ENCODE assay signal across 9 mouse cellular contexts in genomic region chr10:83181831-83182572, GRCm38 (mm10).
DNase-seq lines count a peak whose midpoint lies in the region; ATAC-seq lines count a peak whose summit lies in the region.
"Had no signal": no experiment of that assay in that cellular context is flagged by ENCODE, and none has a peak within 500 bp of the region (broad histone marks: within the 10 kb centered on the region; RNA-seq: fewer than 3 reads in every experiment).

No protein-coding gene starts in this region.

- no peaks in the 10 kb centered on the region for H3K36me3 ChIP-seq in hindbrain, embryonic 13.5 days
- H3K36me3 ChIP-seq in hindbrain, embryonic 11.5 days (ENCODE audit: control insufficient read depth, insufficient read depth, low read length): no peaks in the 10 kb centered on the region
- H3K36me3 ChIP-seq in heart, embryonic 12.5 days: peaks cover 5% of the 10 kb centered on the region; the same call in 1 of the 2 replicates
- 0 out of 2 replicates have a peak, but pooled peaks cover 6% of the 10 kb centered on the region for H3K36me3 ChIP-seq in liver, embryonic 12.5 days
- H3K36me3 ChIP-seq: liver, embryonic 13.5 days had no signal

- H3K27ac ChIP-seq in hindbrain, embryonic 13.5 days: peak overlapping the region; percentile 36
- H3K27ac ChIP-seq in hindbrain, embryonic 11.5 days (ENCODE audit: low read depth, low read length): no peak overlapping the region
- H3K27ac ChIP-seq in heart, embryonic 12.5 days (ENCODE audit: poor library complexity, severe bottlenecking): no peak overlapping the region
- H3K27ac ChIP-seq in liver, embryonic 12.5 days: no peak overlapping the region
- H3K27ac ChIP-seq: liver, embryonic 13.5 days had no signal

- no peak for DNase-seq in hindbrain, embryonic 11.5 days (ENCODE audit: low spot score)
- peak; percentile 24 for DNase-seq in MN1 (ENCODE audit: low spot score)
- peak; percentile 67 to 70 for DNase-seq in cerebellum, postnatal 25 days
- peak; percentile 46 to 60 for DNase-seq in layer of hippocampus, postnatal 36 days
- DNase-seq in ovary, postnatal 36 days (ENCODE audit: low spot score): no peak

- H3K9me3 ChIP-seq in hindbrain, embryonic 13.5 days: no peaks in the 10 kb centered on the region
- no peaks in the 10 kb centered on the region for H3K9me3 ChIP-seq in hindbrain, embryonic 11.5 days (ENCODE audit: control insufficient read depth, low read length)
- H3K9me3 ChIP-seq in heart, embryonic 12.5 days (replicated peaks): 0 out of 2 replicates have a peak, but pooled peaks cover 7% of the 10 kb centered on the region
- H3K9me3 ChIP-seq in liver, embryonic 12.5 days (replicated peaks): peaks cover 3% of the 10 kb centered on the region; the same call in 1 of the 2 replicates
- H3K9me3 ChIP-seq: liver, embryonic 13.5 days had no signal

- peak overlapping the region; percentile 40; the same call in 1 of the 2 replicates for H3K9ac ChIP-seq in hindbrain, embryonic 13.5 days
- H3K9ac ChIP-seq in hindbrain, embryonic 11.5 days (ENCODE audit: low read depth, low read length): no peak overlapping the region
- H3K9ac ChIP-seq in heart, embryonic 12.5 days: no peak overlapping the region
- no peak overlapping the region for H3K9ac ChIP-seq in liver, embryonic 12.5 days
- H3K9ac ChIP-seq: liver, embryonic 13.5 days had no signal

- ATAC-seq in hindbrain, embryonic 13.5 days (ENCODE audit: low FRiP score): no peak
- no peak; the same call in 1 of the 2 replicates for ATAC-seq in hindbrain, embryonic 11.5 days (ENCODE audit: low FRiP score)
- ATAC-seq in heart, embryonic 12.5 days (ENCODE audit: insufficient number of reproducible peaks, low FRiP score): no peak
- ATAC-seq in liver, embryonic 12.5 days: no peak

- H3K27me3 ChIP-seq in hindbrain, embryonic 13.5 days: no peaks in the 10 kb centered on the region
- no peaks in the 10 kb centered on the region for H3K27me3 ChIP-seq in hindbrain, embryonic 11.5 days (ENCODE audit: control insufficient read depth, insufficient read depth, low read length)
- no peaks in the 10 kb centered on the region for H3K27me3 ChIP-seq in heart, embryonic 12.5 days (replicated peaks)
- no peaks in the 10 kb centered on the region for H3K27me3 ChIP-seq in liver, embryonic 12.5 days (replicated peaks)
- H3K27me3 ChIP-seq: liver, embryonic 13.5 days had no signal

- WGBS in hindbrain, embryonic 13.5 days: 71% methylated on average over 15 of the region's 15 CpGs
- 77% methylated on average over 15 of the region's 15 CpGs for WGBS in hindbrain, embryonic 11.5 days
- 81% methylated on average over 15 of the region's 15 CpGs for WGBS in heart, embryonic 12.5 days
- WGBS in liver, embryonic 12.5 days (ENCODE audit: insufficient replicate concordance): 81% methylated on average over 15 of the region's 15 CpGs

- peaks cover 43% of the 10 kb centered on the region for H3K4me1 ChIP-seq in hindbrain, embryonic 13.5 days (replicated peaks)
- no peaks in the 10 kb centered on the region for H3K4me1 ChIP-seq in hindbrain, embryonic 11.5 days (replicated peaks; ENCODE audit: control insufficient read depth, insufficient read depth, low read length)
- H3K4me1 ChIP-seq in heart, embryonic 12.5 days (replicated peaks): peaks cover 25% of the 10 kb centered on the region
- peaks cover 49% of the 10 kb centered on the region for H3K4me1 ChIP-seq in liver, embryonic 12.5 days

- H3K4me2 ChIP-seq in hindbrain, embryonic 13.5 days: no peak overlapping the region
- H3K4me2 ChIP-seq in hindbrain, embryonic 11.5 days (replicated peaks; ENCODE audit: low read depth, low read length): no peak overlapping the region
- no peak overlapping the region for H3K4me2 ChIP-seq in heart, embryonic 12.5 days
- H3K4me2 ChIP-seq in liver, embryonic 12.5 days: no peak overlapping the region
- H3K4me2 ChIP-seq: liver, embryonic 13.5 days had no signal

- H3K4me3 ChIP-seq in hindbrain, embryonic 13.5 days: no peak overlapping the region
- no peak overlapping the region for H3K4me3 ChIP-seq in hindbrain, embryonic 11.5 days (ENCODE audit: low read depth, low read length)
- no peak overlapping the region for H3K4me3 ChIP-seq in heart, embryonic 12.5 days
- no peak overlapping the region for H3K4me3 ChIP-seq in liver, embryonic 12.5 days
- H3K4me3 ChIP-seq: liver, embryonic 13.5 days had no signal

Comparison
In these comparisons a context has a peak if more than half of its experiments do, and no peak if none do; other contexts are left out.
1. DNase-seq: peak in MN1 (single experiment), cerebellum, postnatal 25 days (2 of 2) and layer of hippocampus, postnatal 36 days (2 of 2); none in hindbrain, embryonic 11.5 days (single experiment) and ovary, postnatal 36 days (single experiment).